Mouse (Mus musculus): Measurements from ENCODE around the gene Chchd3. TPM values are rescaled to one million over a fixed set of nuclear protein-coding genes. Genes with fewer than 3 reads are reported as not detected.

Chchd3 gene
- 127 and 134 TPM in 2 replicates for polyA plus RNA-seq (2015; fragmentation: Nextera tagmentation; extraction: Ambion mirVana)

DNA sequence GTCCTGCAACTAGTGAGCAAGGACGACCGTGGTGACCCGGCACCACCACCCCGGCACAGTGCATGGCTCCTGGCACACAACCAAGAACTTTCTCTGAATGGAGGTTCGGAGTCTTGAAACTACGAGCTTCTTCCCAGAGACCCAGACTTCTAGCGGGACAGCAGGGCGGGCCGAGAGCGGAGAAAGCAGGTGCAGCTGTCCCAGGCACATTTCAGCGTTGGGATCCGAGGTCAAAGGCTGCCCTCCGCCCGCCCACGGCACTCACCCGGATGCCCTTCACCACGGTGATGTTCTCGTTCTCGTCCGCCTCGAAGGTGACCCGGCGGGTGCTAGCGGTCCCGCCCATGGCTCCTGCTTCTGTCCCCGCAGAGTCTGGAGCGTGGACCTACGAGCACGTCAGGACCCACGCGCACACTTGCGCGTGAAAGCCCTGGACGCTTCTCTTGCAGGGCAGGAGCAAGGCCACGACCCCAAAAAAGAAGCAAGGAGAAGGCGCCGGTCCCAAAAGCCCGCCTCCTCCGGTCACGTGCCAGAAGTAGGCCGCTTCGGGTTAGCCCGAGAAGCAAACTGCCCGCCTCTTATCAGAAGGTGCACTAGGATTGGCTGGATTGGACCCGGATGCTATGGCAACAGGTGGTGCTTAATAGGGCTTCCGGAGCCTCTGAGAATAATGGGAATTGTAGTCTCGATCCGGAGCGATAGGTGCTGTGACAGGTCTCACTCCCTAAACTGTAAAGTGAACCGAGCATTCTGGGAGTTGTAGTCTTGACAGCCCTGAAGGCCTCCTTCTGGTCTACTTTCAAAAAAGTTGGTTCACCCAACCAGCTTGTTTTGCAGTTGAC is at the start of gene Chchd3:
Gene Chchd3 (minus strand): TSS at position 526 of the 842 bp plus-strand sequence.
- Histone ChIP-seq H3K27ac (ENCODE audit: low read depth, low read length) (peak within 1 kb of the TSS; percentile 86), H3K27me3 (replicated peaks; ENCODE audit: control insufficient read depth, insufficient read depth, low read length) (no peaks in the 10 kb centered on the region), H3K4me3 (ENCODE audit: low read depth, low read length) (peak within 1 kb of the TSS; percentile 86), H3K4me1 (replicated peaks; ENCODE audit: control insufficient read depth, insufficient read depth, low read length) (no peaks in the 10 kb centered on the region), H3K9me3 (ENCODE audit: control insufficient read depth) (no peaks in the 10 kb centered on the region), H3K9ac (ENCODE audit: low read depth, low read length) (peak within 1 kb of the TSS; percentile 70), H3K36me3 (ENCODE audit: control insufficient read depth, insufficient read depth) (peaks cover 3% of the 10 kb centered on the region; the same call in 1 of the 2 replicates), H3K4me2 (replicated peaks; ENCODE audit: low read depth) (peak within 1 kb of the TSS; percentile 78)
- no peak for TF ChIP-seq CTCF (IDR thresholded peaks at IDR 0.05; ENCODE audit: low read depth)
- whole genome bisulfite sequencing, result under 1% methylated on average over 50 of the region's 50 CpGs
- ATAC-seq, result peak; percentile 99

DNA sequence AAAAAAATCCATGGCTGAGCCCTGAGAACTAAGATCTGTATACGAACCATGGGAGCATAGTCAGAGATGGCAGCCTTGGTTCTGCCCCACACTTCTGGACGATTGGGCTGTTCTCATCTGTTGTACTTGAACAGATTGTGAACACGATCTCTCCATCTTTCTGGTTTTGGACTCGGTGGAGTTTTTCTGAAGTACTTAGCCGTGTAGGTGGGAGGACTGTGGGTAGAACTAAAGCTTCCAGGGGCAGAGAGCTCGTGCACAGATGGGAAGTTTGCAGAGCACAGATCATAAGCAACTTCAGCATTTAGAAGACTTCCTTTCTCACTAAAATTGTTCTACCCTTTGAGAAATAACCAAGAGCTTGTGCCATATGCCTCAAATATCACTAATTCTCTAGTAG is 44.6 kb upstream of the Chchd3 start:
- no peak for TF ChIP-seq CTCF (IDR thresholded peaks at IDR 0.05; ENCODE audit: low read depth)
- no peak overlapping the region for H3K4me3 ChIP-seq (ENCODE audit: low read depth, low read length)
- 78% methylated on average over 6 of the region's 6 CpGs for WGBS
- no peaks in the 10 kb centered on the region for H3K36me3 ChIP-seq (ENCODE audit: control insufficient read depth, insufficient read depth)
- H3K9me3 ChIP-seq (ENCODE audit: control insufficient read depth), result no peaks in the 10 kb centered on the region
- ATAC-seq, result no peak
- no peaks in the 10 kb centered on the region for H3K4me1 ChIP-seq (replicated peaks; ENCODE audit: control insufficient read depth, insufficient read depth, low read length)
- no peak overlapping the region for H3K27ac ChIP-seq (ENCODE audit: low read depth, low read length)
- H3K9ac ChIP-seq (ENCODE audit: low read depth, low read length), result no peak overlapping the region
- H3K27me3 ChIP-seq (replicated peaks; ENCODE audit: control insufficient read depth, insufficient read depth, low read length), result no peaks in the 10 kb centered on the region
- no peak overlapping the region for H3K4me2 ChIP-seq (replicated peaks; ENCODE audit: low read depth)

- Histone ChIP-seq H3K27ac (ENCODE audit: low read depth, low read length) (no peak overlapping the region), H3K4me3 (ENCODE audit: low read depth, low read length) (no peak overlapping the region), H3K4me1 (replicated peaks; ENCODE audit: control insufficient read depth, insufficient read depth, low read length) (no peaks in the 10 kb centered on the region), H3K36me3 (ENCODE audit: control insufficient read depth, insufficient read depth) (no peaks in the 10 kb centered on the region), H3K9me3 (ENCODE audit: control insufficient read depth) (no peaks in the 10 kb centered on the region), H3K27me3 (replicated peaks; ENCODE audit: control insufficient read depth, insufficient read depth, low read length) (no peaks in the 10 kb centered on the region), H3K9ac (ENCODE audit: low read depth, low read length) (no peak overlapping the region), H3K4me2 (replicated peaks; ENCODE audit: low read depth) (no peak overlapping the region)
- WGBS, result 84% methylated on average over 4 of the region's 4 CpGs
- no peak for TF ChIP-seq CTCF (IDR thresholded peaks at IDR 0.05; ENCODE audit: low read depth)
- ATAC-seq, result no peak
These were observed 38.8 kb upstream of the Chchd3 start for GRCm38 (mm10) chr6:33098903-33099302.

- Histone ChIP-seq H3K4me2 (replicated peaks; ENCODE audit: low read depth) (no peak overlapping the region), H3K9me3 (ENCODE audit: control insufficient read depth) (no peaks in the 10 kb centered on the region), H3K4me3 (ENCODE audit: low read depth, low read length) (no peak overlapping the region), H3K27me3 (replicated peaks; ENCODE audit: control insufficient read depth, insufficient read depth, low read length) (no peaks in the 10 kb centered on the region), H3K9ac (ENCODE audit: low read depth, low read length) (no peak overlapping the region), H3K27ac (ENCODE audit: low read depth, low read length) (no peak overlapping the region), H3K36me3 (ENCODE audit: control insufficient read depth, insufficient read depth) (no peaks in the 10 kb centered on the region), H3K4me1 (replicated peaks; ENCODE audit: control insufficient read depth, insufficient read depth, low read length) (no peaks in the 10 kb centered on the region)
- 78% methylated on average over 8 of the region's 8 CpGs for WGBS
- no peak for ATAC-seq
- TF ChIP-seq CTCF (IDR thresholded peaks at IDR 0.05; ENCODE audit: low read depth), result no peak
These were observed 34.7 kb upstream of the Chchd3 start for GRCm38 (mm10) chr6:33094671-33095233.

DNA sequence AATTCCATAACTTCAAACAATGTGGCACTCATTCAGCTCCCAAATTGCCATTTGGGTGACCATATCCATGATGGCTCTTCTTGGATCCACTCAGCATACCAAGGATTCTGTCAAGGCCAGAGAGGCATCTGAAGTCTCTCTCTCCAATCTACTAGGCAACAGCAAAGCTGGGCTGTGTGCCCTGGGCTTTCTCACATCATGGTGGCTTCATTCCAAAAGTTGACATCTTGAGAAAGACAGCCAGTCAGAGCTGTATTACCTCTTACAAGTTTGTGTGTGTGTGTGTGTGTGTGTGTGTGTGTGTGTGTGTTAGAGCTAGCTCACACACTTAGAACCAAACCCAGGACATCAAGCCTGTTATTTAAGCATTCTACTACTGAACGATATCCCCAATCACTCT is 20.1 kb upstream of the Chchd3 start:
- ATAC-seq, result no peak
- no peaks in the 10 kb centered on the region for H3K4me1 ChIP-seq (replicated peaks; ENCODE audit: control insufficient read depth, insufficient read depth, low read length)
- no peak overlapping the region for H3K27ac ChIP-seq (ENCODE audit: low read depth, low read length)
- WGBS, result 85% methylated on average over 1 of the region's 1 CpGs
- no peak overlapping the region for H3K4me2 ChIP-seq (replicated peaks; ENCODE audit: low read depth)
- no peak for TF ChIP-seq CTCF (IDR thresholded peaks at IDR 0.05; ENCODE audit: low read depth)
- no peaks in the 10 kb centered on the region for H3K27me3 ChIP-seq (replicated peaks; ENCODE audit: control insufficient read depth, insufficient read depth, low read length)
- no peak overlapping the region for H3K9ac ChIP-seq (ENCODE audit: low read depth, low read length)
- H3K36me3 ChIP-seq (ENCODE audit: control insufficient read depth, insufficient read depth), result no peaks in the 10 kb centered on the region
- no peaks in the 10 kb centered on the region for H3K9me3 ChIP-seq (ENCODE audit: control insufficient read depth)
- no peak overlapping the region for H3K4me3 ChIP-seq (ENCODE audit: low read depth, low read length)

- Histone ChIP-seq H3K36me3 (ENCODE audit: control insufficient read depth, insufficient read depth) (no peaks in the 10 kb centered on the region), H3K4me1 (replicated peaks; ENCODE audit: control insufficient read depth, insufficient read depth, low read length) (no peaks in the 10 kb centered on the region), H3K9me3 (ENCODE audit: control insufficient read depth) (no peaks in the 10 kb centered on the region), H3K9ac (ENCODE audit: low read depth, low read length) (no peak overlapping the region), H3K27ac (ENCODE audit: low read depth, low read length) (no peak overlapping the region), H3K4me2 (replicated peaks; ENCODE audit: low read depth) (peak overlapping the region; percentile 27; the same call in 1 of the 2 replicates), H3K4me3 (ENCODE audit: low read depth, low read length) (no peak overlapping the region), H3K27me3 (replicated peaks; ENCODE audit: control insufficient read depth, insufficient read depth, low read length) (no peaks in the 10 kb centered on the region)
- WGBS, result 53% methylated on average over 19 of the region's 19 CpGs
- ATAC-seq, result no peak
- no peak for TF ChIP-seq CTCF (IDR thresholded peaks at IDR 0.05; ENCODE audit: low read depth)
These were observed 18.3 kb upstream of the Chchd3 start for GRCm38 (mm10) chr6:33078260-33078936.
